16 mouse cellular contexts compared by ENCODE assay signal in the genomic region with DNA sequence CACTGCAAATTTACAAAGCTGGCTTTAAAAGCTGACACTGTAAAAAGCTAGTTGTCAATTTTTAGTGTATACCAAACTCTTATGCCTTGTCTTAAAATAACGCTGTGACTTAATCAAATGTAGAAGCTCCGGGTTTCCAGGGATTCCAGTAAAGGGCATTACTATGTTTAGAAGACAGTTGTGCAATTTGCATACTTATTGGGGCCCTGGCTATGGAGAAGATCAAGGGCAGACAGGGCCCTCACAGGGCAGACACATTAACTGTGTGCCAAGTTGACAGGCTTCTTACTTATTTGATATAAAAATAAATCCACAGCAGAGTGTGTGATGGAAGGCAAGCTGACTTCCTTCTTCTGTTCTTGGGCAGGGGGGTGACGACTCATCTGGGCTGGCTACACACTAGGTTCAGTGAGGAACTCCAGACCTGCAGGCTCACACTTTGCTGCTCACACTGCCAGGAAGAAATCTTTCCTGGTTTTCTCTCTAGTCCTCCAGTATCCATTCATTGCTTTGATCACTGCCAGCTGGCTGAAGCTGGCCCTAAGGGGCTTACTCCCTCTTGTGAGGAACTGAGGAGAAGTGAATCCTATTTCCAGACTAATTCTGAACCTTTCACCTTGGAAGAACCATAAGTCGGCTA.
DNase-seq lines count a peak whose midpoint lies in the region; ATAC-seq and TF ChIP-seq lines count a peak whose summit lies in the region.
"Had no signal": no experiment of that assay in that cellular context is flagged by ENCODE, and none has a peak within 500 bp of the region (broad histone marks: within the 10 kb centered on the region; RNA-seq: fewer than 3 reads in every experiment).

No protein-coding gene starts in this region.

- no peak overlapping the region for H3K4me3 ChIP-seq in neural tube, embryonic 13.5 days
- no peak overlapping the region for H3K4me3 ChIP-seq in heart, postnatal 0 days (ENCODE audit: low read depth, low read length)
- H3K4me3 ChIP-seq: embryonic facial prominence, embryonic 12.5 days; intestine, embryonic 15.5 days; stomach, embryonic 15.5 days had no signal

- H3K36me3 ChIP-seq in neural tube, embryonic 13.5 days, result no peaks in the 10 kb centered on the region
- H3K36me3 ChIP-seq in heart, postnatal 0 days (replicated peaks; ENCODE audit: control insufficient read depth, insufficient read depth, low read length), result no peaks in the 10 kb centered on the region
- H3K36me3 ChIP-seq: embryonic facial prominence, embryonic 12.5 days; intestine, embryonic 15.5 days; stomach, embryonic 15.5 days had no signal

- ATAC-seq in neural tube, embryonic 13.5 days (ENCODE audit: low read depth), result no peak
- no peak for ATAC-seq in heart, postnatal 0 days (ENCODE audit: insufficient read depth, low read depth)
- ATAC-seq: intestine, embryonic 15.5 days had no signal

- H3K4me1 ChIP-seq in neural tube, embryonic 13.5 days (replicated peaks), result peaks cover 32% of the 10 kb centered on the region
- peaks cover 36% of the 10 kb centered on the region for H3K4me1 ChIP-seq in heart, postnatal 0 days (ENCODE audit: control insufficient read depth, insufficient read depth)
- H3K4me1 ChIP-seq: embryonic facial prominence, embryonic 12.5 days; stomach, embryonic 15.5 days had no signal

- H3K9ac ChIP-seq in neural tube, embryonic 13.5 days, result no peak overlapping the region
- H3K9ac ChIP-seq in heart, postnatal 0 days (replicated peaks; ENCODE audit: low read depth, low read length), result peak overlapping the region; percentile 38
- H3K9ac ChIP-seq: embryonic facial prominence, embryonic 12.5 days; intestine, embryonic 15.5 days; stomach, embryonic 15.5 days had no signal

- peak; percentile 14 for DNase-seq in heart, adult 8-10 months (ENCODE audit: low spot score)
- no peak for DNase-seq in heart, postnatal 4 days
- DNase-seq in neural tube, embryonic 10.5 days (ENCODE audit: extremely low spot score, low spot score), result no peak
- DNase-seq in heart, postnatal 0 days (ENCODE audit: low spot score), result peak; percentile 49
- no peak for DNase-seq in layer of hippocampus, postnatal 10 days (ENCODE audit: low spot score in 2 of 2)
- DNase-seq in left cerebral cortex, postnatal 10 days (ENCODE audit: extremely low spot score in 1 of 2, low spot score in 2 of 2), result no peak
- no peak for DNase-seq in frontal cortex, postnatal 25 days (ENCODE audit: low spot score in 2 of 2)
- DNase-seq: cerebellum, adult 11-12 months; kidney, postnatal 4 days; lung, adult 18-20 months; right cerebral cortex, adult 18-20 months had no signal

- no peaks in the 10 kb centered on the region for H3K27me3 ChIP-seq in neural tube, embryonic 13.5 days
- H3K27me3 ChIP-seq in heart, postnatal 0 days (ENCODE audit: control insufficient read depth, insufficient read depth, low read length), result no peaks in the 10 kb centered on the region
- H3K27me3 ChIP-seq: CH12.LX; embryonic facial prominence, embryonic 12.5 days; intestine, embryonic 15.5 days; stomach, embryonic 15.5 days had no signal

- H3K9me3 ChIP-seq in neural tube, embryonic 13.5 days, result no peaks in the 10 kb centered on the region
- no peaks in the 10 kb centered on the region for H3K9me3 ChIP-seq in heart, postnatal 0 days (replicated peaks; ENCODE audit: control insufficient read depth, low read length)
- H3K9me3 ChIP-seq: embryonic facial prominence, embryonic 12.5 days; intestine, embryonic 15.5 days; stomach, embryonic 15.5 days had no signal

- no peak overlapping the region for H3K4me2 ChIP-seq in neural tube, embryonic 13.5 days
- no peak overlapping the region for H3K4me2 ChIP-seq in heart, postnatal 0 days (ENCODE audit: low read depth, low read length)
- H3K4me2 ChIP-seq: embryonic facial prominence, embryonic 12.5 days; intestine, embryonic 15.5 days; stomach, embryonic 15.5 days had no signal

- 44% methylated on average over 4 of the region's 4 CpGs for WGBS in neural tube, embryonic 13.5 days
- WGBS in heart, postnatal 0 days, result 18% methylated on average over 4 of the region's 4 CpGs

- no peak for TF ChIP-seq CTCF in heart, postnatal 0 days (IDR thresholded peaks at IDR 0.05; ENCODE audit: low read depth)

- intact Hi-C loops in left cerebral cortex, postnatal 10 days (cut with DNase I), result loop anchor here (5.0 kb wide), 1 partner anchor 741 kb away; no protein-coding TSS in a partner anchor

- peak overlapping the region; percentile 46; the same call in 1 of the 2 replicates for H3K27ac ChIP-seq in neural tube, embryonic 13.5 days (replicated peaks)
- H3K27ac ChIP-seq in heart, postnatal 0 days (ENCODE audit: low read depth), result peak overlapping the region; percentile 84
- H3K27ac ChIP-seq: embryonic facial prominence, embryonic 12.5 days; intestine, embryonic 15.5 days; stomach, embryonic 15.5 days had no signal

- TF ChIP-seq EP300 in heart, postnatal 0 days (IDR thresholded peaks at IDR 0.05; ENCODE audit: low read depth), result no peak

Comparison
In these comparisons a context has a peak if more than half of its experiments do, and no peak if none do; other contexts are left out.
1. DNase-seq: peak in heart, adult 8-10 months (single experiment) and heart, postnatal 0 days (single experiment); none in heart, postnatal 4 days (single experiment), neural tube, embryonic 10.5 days (single experiment), layer of hippocampus, postnatal 10 days (0 of 2), left cerebral cortex, postnatal 10 days (0 of 2) and frontal cortex, postnatal 25 days (0 of 2).